Mouse (Mus musculus) limb, embryonic 11.5 days (tissue): Measurements from ENCODE around the gene Cpne5. TPM values are rescaled to one million over a fixed set of nuclear protein-coding genes. Genes with fewer than 3 reads are reported as not detected.
"Not testable (repeated sequence)": the region's sequence is repeated elsewhere in the genome, so short reads cannot be mapped to it uniquely, and the experiment has no call there.

Experiments used
- ATAC-seq: fragments of 200-750 bp; cut with Nextera tagmentation; 2 replicates; pipeline ENCODE4 v1.8.0; 2017; ENCODE audit warnings: low read depth; ENCODE audit not compliant: insufficient number of reproducible peaks, low FRiP score, low TSS enrichment
- DNase-seq: peaks from one replicate; pipeline ENCODE4 v3.0.0-alpha.2; 2015; ENCODE audit warnings: low spot score
- H3K27ac ChIP-seq: fragments of 300-500 bp; sonication (generic); replicated peaks from 2 replicates; pipeline ENCODE4 v1.5.1; 2014; ENCODE audit warnings: low read depth, mild to moderate bottlenecking, low read length
- H3K27me3 ChIP-seq: fragments of 300-500 bp; sonication (generic); 2 replicates; pipeline ENCODE4 v1.6.1; 2014; ENCODE audit warnings: mild to moderate bottlenecking, low read length, mixed read lengths; ENCODE audit not compliant: control insufficient read depth, insufficient read depth
- H3K36me3 ChIP-seq: fragments of 300-500 bp; sonication (generic); 2 replicates; pipeline ENCODE4 v1.6.1; 2014; ENCODE audit warnings: mild to moderate bottlenecking, low read length, moderate library complexity, mixed read lengths; ENCODE audit not compliant: control insufficient read depth, insufficient read depth
- H3K4me1 ChIP-seq: fragments of 300-500 bp; sonication (generic); 2 replicates; pipeline ENCODE4 v1.6.1; 2014; ENCODE audit warnings: low read length, mixed read lengths; ENCODE audit not compliant: control insufficient read depth, insufficient read depth
- H3K4me2 ChIP-seq: fragments of 300-500 bp; sonication (generic); 2 replicates; pipeline ENCODE4 v1.6.1; 2014; ENCODE audit warnings: low read depth, mild to moderate bottlenecking, moderate library complexity; ENCODE audit not compliant: severe bottlenecking
- H3K4me3 ChIP-seq: fragments of 300-500 bp; sonication (generic); 2 replicates; pipeline ENCODE4 v1.5.1; 2014; ENCODE audit warnings: low read depth, low read length
- H3K9ac ChIP-seq: fragments of 300-500 bp; sonication (generic); 2 replicates; pipeline ENCODE4 v1.6.1; 2014; ENCODE audit warnings: mild to moderate bottlenecking, low read length
- H3K9me3 ChIP-seq: fragments of 300-500 bp; sonication (generic); 2 replicates; pipeline ENCODE4 v1.6.1; 2016; ENCODE audit warnings: low read length; ENCODE audit not compliant: control insufficient read depth
- WGBS: fragments of 180-500 bp; shearing (Covaris S2); extraction: QIAGEN DNeasy Blood & Tissue Kit; methylation state at CpG from one replicate; pipeline ENCODE4 v1.1.7; 2014; 5-methylcytosine and 5-hydroxymethylcytosine counted together
- polyA plus RNA-seq: library from polyadenylated mRNA; unstranded; fragments of >200 nt; fragmentation: Nextera tagmentation; extraction: Ambion mirVana; gene quantifications from 2 replicates; pipeline ENCODE4 v1.2.1, GENCODE M21; 2014

Cpne5 gene
- polyA plus RNA-seq, 1 experiment from 2014 or later: 4.1 TPM

DNA sequence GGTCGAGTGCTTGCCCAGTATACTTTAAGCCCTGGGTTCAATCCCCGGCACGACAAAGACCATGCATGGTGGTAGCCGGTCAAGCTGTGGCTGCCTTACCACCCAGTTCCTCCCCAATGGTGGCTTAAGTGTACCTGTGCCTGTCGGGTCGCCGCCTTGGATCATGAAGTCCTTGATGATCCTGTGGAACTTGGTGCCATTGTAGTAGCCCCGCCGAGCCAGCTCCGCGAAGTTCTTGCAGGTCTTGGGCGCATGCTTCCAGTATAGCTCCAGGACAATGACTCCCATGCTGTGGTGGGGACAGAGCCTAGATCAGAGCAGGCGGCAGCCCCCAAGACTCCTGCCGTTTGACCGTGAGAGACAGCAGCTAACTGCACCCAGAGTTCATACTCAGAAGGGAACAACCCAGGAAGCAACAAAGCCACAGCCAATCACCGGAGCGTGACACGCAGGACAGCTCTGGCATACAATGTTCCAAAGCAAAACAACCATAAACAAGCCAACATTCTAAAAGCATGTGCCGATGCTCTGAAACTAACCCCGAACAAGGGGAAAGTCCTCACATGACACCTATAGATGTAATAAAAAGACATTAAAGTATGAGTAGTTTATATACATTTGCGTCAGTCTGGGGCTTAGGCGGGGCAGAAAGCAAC is 23.8 kb upstream of the Cpne5 start:
- 93% methylated on average over 22 of the region's 22 CpGs for WGBS
- ATAC-seq: no peak
- DNase-seq: no peak
- no peak overlapping the region for H3K4me2 ChIP-seq
- H3K36me3 ChIP-seq: peaks cover 18% of the 10 kb centered on the region
- H3K4me1 ChIP-seq: peaks cover 12% of the 10 kb centered on the region
- H3K4me3 ChIP-seq: no peak overlapping the region
- H3K9ac ChIP-seq: no peak overlapping the region
- no peak overlapping the region for H3K27ac ChIP-seq
- H3K27me3 ChIP-seq: no peaks in the 10 kb centered on the region
- no peaks in the 10 kb centered on the region for H3K9me3 ChIP-seq

DNA sequence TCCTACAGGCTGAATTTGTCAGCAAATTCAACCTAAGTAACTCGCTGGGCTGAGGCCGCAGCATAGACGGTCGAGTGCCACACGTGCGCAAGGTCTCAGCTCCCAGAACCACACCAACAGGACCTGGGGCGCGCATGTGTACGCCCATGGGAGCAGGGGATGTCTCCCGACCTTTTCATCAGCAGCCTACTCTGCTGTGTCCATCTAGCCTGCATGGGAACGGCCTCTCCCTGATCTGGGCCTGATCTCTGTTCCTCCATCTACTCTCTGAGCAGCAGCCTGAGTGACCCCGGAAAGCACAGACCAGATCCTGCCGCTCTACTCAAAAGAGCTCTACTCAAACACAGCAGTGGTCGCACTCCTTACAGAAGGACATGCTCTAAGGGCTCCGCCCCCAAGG is 22.5 kb upstream of the Cpne5 start:
- Histone ChIP-seq H3K9me3 (no peaks in the 10 kb centered on the region), H3K27ac (no peak overlapping the region), H3K9ac (0 out of 2 replicates have a peak overlapping the region, but pooled peaks have one; percentile 7), H3K4me2 (no peak overlapping the region), H3K4me1 (peaks cover 12% of the 10 kb centered on the region), H3K36me3 (peaks cover 20% of the 10 kb centered on the region), H3K4me3 (no peak overlapping the region), H3K27me3 (no peaks in the 10 kb centered on the region)
- WGBS: 96% methylated on average over 15 of the region's 15 CpGs
- ATAC-seq (no peak), DNase-seq (no peak)

DNA sequence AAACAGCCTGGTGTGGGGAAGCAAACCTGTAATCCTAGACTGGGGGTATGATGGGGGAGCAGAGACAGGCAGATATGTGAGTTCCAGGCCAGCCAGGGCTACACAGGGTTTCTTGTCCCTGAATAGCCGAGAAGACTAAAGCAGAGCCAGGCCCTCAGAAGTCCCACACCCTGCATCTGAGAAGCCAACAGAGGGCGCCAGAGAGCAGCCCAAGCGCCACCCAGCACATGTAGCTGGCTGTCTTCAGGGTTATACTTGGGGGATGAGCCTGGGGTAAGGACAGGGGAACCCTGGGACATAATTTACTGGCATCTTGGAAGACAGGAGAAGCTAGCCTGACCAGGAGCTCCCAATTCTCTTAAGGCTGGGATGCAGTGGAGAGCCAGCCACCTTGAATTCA is 21.5 kb upstream of the Cpne5 start:
- Histone ChIP-seq H3K4me3 (no peak overlapping the region), H3K27me3 (no peaks in the 10 kb centered on the region), H3K4me1 (peaks cover 11% of the 10 kb centered on the region), H3K36me3 (peaks cover 20% of the 10 kb centered on the region), H3K4me2 (no peak overlapping the region), H3K9me3 (no peaks in the 10 kb centered on the region), H3K27ac (no peak overlapping the region), H3K9ac (no peak overlapping the region)
- peak; percentile 89 for DNase-seq
- no peak for ATAC-seq
- WGBS: 15% methylated on average over 3 of the region's 3 CpGs

DNA sequence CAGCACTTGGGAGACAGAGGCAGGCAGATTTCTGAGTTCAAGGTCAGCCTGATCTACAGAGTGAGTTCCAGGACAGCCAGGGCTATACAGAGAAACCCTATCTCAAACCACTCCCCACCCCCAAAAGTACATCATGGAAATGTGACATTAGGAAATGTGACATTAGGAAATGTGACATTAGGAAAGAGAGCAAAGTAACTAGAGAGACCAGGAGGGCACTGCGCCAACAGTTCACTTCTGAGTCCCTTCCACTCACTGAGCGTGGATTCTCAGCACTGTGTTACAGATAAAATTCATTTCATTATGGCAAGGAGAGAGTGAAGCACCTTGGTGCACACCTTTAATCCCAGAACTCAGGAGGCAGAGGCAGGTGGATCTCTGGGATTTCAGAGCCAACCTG is 21.0 kb upstream of the Cpne5 start:
- DNase-seq: no peak
- H3K9me3 ChIP-seq: no peaks in the 10 kb centered on the region
- H3K4me1 ChIP-seq: peaks cover 9% of the 10 kb centered on the region
- no peak overlapping the region for H3K9ac ChIP-seq
- 97% methylated on average over 2 of the region's 2 CpGs for WGBS
- no peaks in the 10 kb centered on the region for H3K27me3 ChIP-seq
- H3K27ac ChIP-seq: 0 out of 2 replicates have a peak overlapping the region, but pooled peaks have one; percentile 8
- H3K4me3 ChIP-seq: no peak overlapping the region
- no peak for ATAC-seq
- no peak overlapping the region for H3K4me2 ChIP-seq
- peaks cover 21% of the 10 kb centered on the region for H3K36me3 ChIP-seq

DNA sequence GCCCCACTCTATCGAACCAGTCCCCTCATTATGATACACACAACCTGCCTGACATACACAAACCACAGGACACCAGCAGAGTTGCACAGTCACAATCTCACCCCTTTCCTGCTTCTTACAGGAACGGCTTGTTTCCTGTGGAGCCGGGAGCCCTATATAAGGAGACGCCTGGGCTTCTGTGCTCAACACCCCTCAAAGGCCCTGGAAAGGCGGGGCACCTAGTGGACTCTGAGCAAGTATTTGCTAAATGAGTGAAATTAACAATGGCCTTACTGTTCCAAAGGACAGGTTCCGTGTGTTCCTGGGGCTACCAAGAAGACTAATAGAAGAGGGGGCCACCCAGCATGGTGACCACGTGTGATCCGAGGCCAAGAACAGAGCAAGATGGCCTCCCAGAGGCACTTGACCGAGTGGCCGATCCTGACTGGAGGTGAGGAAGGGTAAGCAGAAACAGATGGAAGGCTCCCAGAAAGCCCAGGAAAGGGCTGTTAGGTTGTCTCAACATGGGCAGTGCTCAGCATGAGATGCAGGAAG is 20.1 kb upstream of the Cpne5 start:
- ATAC-seq: no peak
- Histone ChIP-seq H3K4me2 (no peak overlapping the region), H3K36me3 (peaks cover 22% of the 10 kb centered on the region), H3K27me3 (no peaks in the 10 kb centered on the region), H3K27ac (no peak overlapping the region), H3K9ac (no peak overlapping the region), H3K9me3 (no peaks in the 10 kb centered on the region), H3K4me1 (peaks cover 9% of the 10 kb centered on the region), H3K4me3 (no peak overlapping the region)
- DNase-seq: no peak
- 70% methylated on average over 10 of the region's 10 CpGs for WGBS

DNA sequence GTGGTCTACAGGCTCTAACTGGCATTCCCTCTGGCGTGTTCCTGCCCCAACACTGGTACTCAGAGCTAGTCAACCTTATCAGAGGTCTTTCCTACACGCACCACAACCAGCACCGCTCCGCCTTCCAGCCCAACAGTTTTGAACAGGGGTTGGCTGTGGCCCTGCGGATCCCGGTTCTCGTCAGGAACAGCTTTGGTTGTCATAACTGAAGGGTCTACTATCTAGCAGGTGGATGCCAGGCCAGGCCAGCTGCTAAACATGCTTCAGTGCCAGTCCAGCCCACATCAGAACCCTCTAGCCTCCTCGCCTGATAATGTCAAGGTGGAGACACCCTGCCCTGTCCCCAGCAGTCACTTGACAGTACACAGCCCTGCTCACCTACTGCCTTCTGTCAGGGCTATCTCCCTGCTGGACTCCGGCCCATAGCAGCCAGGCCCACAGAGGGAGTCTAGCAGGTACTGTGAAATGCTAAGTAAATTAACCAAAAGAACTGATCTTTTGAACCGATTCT is 19.1 kb upstream of the Cpne5 start:
- H3K4me2 ChIP-seq: no peak overlapping the region
- no peaks in the 10 kb centered on the region for H3K9me3 ChIP-seq
- H3K27ac ChIP-seq: no peak overlapping the region
- no peaks in the 10 kb centered on the region for H3K27me3 ChIP-seq
- 96% methylated on average over 10 of the region's 10 CpGs for WGBS
- no peak overlapping the region for H3K4me3 ChIP-seq
- peaks cover 27% of the 10 kb centered on the region for H3K36me3 ChIP-seq
- peaks cover 4% of the 10 kb centered on the region; the same call in 1 of the 2 replicates for H3K4me1 ChIP-seq
- no peak overlapping the region for H3K9ac ChIP-seq
- DNase-seq (no peak), ATAC-seq (no peak)

DNA sequence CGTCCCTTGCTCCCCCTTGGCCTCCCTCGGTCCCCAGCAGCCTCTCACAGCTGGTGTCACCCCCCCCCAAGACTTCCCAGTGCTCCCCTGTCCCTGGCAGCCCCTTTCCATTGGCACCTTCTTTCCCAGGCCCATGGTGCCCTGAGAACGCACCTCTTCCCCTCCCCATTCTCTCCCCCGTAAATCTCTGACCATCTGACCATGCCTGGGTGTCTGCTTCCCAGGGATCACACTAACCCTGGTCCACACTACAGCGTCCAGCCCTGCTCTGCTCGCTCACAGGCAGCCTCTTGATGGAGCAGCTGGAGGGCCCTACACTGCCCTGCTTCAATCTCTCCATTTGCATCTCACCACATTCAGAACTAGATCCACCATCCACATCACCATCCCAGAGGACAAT is 18.5 kb upstream of the Cpne5 start:
- no peak overlapping the region for H3K27ac ChIP-seq
- DNase-seq: no peak
- 76% methylated on average over 6 of the region's 6 CpGs for WGBS
- no peaks in the 10 kb centered on the region for H3K27me3 ChIP-seq
- H3K4me3 ChIP-seq: no peak overlapping the region
- H3K36me3 ChIP-seq: peaks cover 31% of the 10 kb centered on the region
- H3K9me3 ChIP-seq: no peaks in the 10 kb centered on the region
- H3K4me2 ChIP-seq: no peak overlapping the region
- peak overlapping the region; percentile 12; the same call in 1 of the 2 replicates for H3K9ac ChIP-seq
- H3K4me1 ChIP-seq: peaks cover 4% of the 10 kb centered on the region; the same call in 1 of the 2 replicates
- no peak for ATAC-seq

DNA sequence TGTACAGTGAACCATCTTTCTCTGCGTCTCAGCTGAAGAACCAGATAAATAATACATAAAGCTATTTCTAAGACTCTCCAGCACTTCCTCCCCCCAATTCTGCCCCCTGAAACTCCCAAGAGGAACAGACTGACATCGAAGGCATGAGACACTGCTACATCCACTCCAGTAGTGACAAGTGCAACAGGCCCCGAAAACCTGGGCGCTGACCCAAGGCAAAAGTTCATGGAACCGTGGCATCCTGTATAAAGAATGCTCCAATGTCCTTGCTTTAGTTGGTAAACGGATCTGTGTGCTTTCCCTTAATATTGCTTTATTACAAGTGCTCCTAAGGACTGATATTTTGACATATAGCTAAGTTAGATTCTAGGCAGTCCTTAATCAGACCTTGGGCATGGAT is 16.8 kb upstream of the Cpne5 start:
- peaks cover 31% of the 10 kb centered on the region for H3K36me3 ChIP-seq
- 92% methylated on average over 6 of the region's 6 CpGs for WGBS

More for the DNA sequence above, 16.8 kb upstream of the Cpne5 start:
- H3K9ac ChIP-seq, H3K4me3 ChIP-seq, H3K27ac ChIP-seq, ATAC-seq, H3K4me1 ChIP-seq, DNase-seq, H3K4me2 ChIP-seq, H3K27me3 ChIP-seq, H3K9me3 ChIP-seq: not testable (repeated sequence)
